Mouse (Mus musculus) spleen, postnatal 4 days (tissue): ENCODE measurements around the gene Nfe2l3.

Experiments
- DNase-seq, 2 experiments: peaks; one replicate each; pipeline ENCODE4 v3.0.0; 2022; ENCODE audit warnings: low spot score in 2 of 2

Nfe2l3 gene

GRCm38 (mm10) chr6:51442191-51442835 lies 9.8 kb downstream of the Nfe2l3 start:
- DNase-seq = peak in 1 of 2 experiments; percentile 56

GRCm38 (mm10) chr6:51452927-51453503 lies 20.5 kb downstream of the Nfe2l3 start:
- peak in 1 of 2 experiments; percentile 53 for DNase-seq

- DNase-seq = no peak
Observed at GRCm38 (mm10) chr6:51454949-51455348, 22.5 kb downstream of the Nfe2l3 start.

- DNase-seq = peak in 1 of 2 experiments; percentile 39
Observed at GRCm38 (mm10) chr6:51456198-51456597, 23.7 kb downstream of the Nfe2l3 start.

- no peak for DNase-seq
Observed at GRCm38 (mm10) chr6:51457283-51457682, 24.8 kb downstream of the Nfe2l3 start.

GRCm38 (mm10) chr6:51457770-51458387 lies 25.4 kb downstream of the Nfe2l3 start:
- DNase-seq = no peak

GRCm38 (mm10) chr6:51458925-51459312 lies 26.4 kb downstream of the Nfe2l3 start:
- DNase-seq = no peak

- DNase-seq = no peak
Observed at GRCm38 (mm10) chr6:51459313-51460020, 27.0 kb downstream of the Nfe2l3 start.

- no peak for DNase-seq
Observed at GRCm38 (mm10) chr6:51460021-51460360, 27.5 kb downstream of the Nfe2l3 start.

GRCm38 (mm10) chr6:51460363-51460762 lies 27.9 kb downstream of the Nfe2l3 start:
- no peak for DNase-seq

GRCm38 (mm10) chr6:51467649-51468048 lies 35.2 kb downstream of the Nfe2l3 start:
- DNase-seq = no peak

- DNase-seq = peak; percentile 71 to 89
Observed at GRCm38 (mm10) chr6:51468891-51469561, 36.6 kb downstream of the Nfe2l3 start.

- DNase-seq = peak; percentile 98 to 99
Observed at GRCm38 (mm10) chr6:51469715-51470310, 37.3 kb downstream of the Nfe2l3 start, which contains the start of gene Hnrnpa2b1. Gene Hnrnpa2b1, minus strand, starts transcription at chr6:51469894.

GRCm38 (mm10) chr6:51470311-51471178 lies 38.1 kb downstream of the Nfe2l3 start, which contains the start of gene Cbx3:
Gene Cbx3, plus strand, starts transcription at chr6:51470360.
- peak; percentile 85 to 91 for DNase-seq

- DNase-seq = no peak
Observed at GRCm38 (mm10) chr6:51471179-51471505, 38.7 kb downstream of the Nfe2l3 start.

GRCm38 (mm10) chr6:51471782-51472181 lies 39.3 kb downstream of the Nfe2l3 start:
- no peak for DNase-seq

GRCm38 (mm10) chr6:51472213-51472612 lies 39.7 kb downstream of the Nfe2l3 start:
- no peak for DNase-seq

GRCm38 (mm10) chr6:51479136-51479731 lies 46.8 kb downstream of the Nfe2l3 start:
- no peak for DNase-seq

GRCm38 (mm10) chr6:51481548-51481947 lies 49.1 kb downstream of the Nfe2l3 start:
- no peak for DNase-seq

- DNase-seq = no peak
Observed at GRCm38 (mm10) chr6:51483861-51484260, 51.4 kb downstream of the Nfe2l3 start.
